Mouse (Mus musculus): ENCODE measurements around the gene Calml3. TPM values are rescaled to one million over a fixed set of nuclear protein-coding genes. Genes with fewer than 3 reads are reported as not detected.

Gene Calml3
- polyA plus RNA-seq, 1 experiment from 2014 or later = not detected

- H3K36me3 ChIP-seq (ENCODE audit: control insufficient read depth, insufficient read depth, low read length) = no peaks in the 10 kb centered on the region
- DNase-seq (ENCODE audit: low spot score) = no peak
- H3K27ac ChIP-seq (ENCODE audit: low read depth, low read length) = no peak overlapping the region
- H3K4me2 ChIP-seq (replicated peaks; ENCODE audit: low read depth, low read length) = no peak overlapping the region
- no peak overlapping the region for H3K9ac ChIP-seq (ENCODE audit: low read depth, low read length)
- WGBS = 90% methylated on average over 5 of the region's 5 CpGs
- no peak overlapping the region for H3K4me3 ChIP-seq (ENCODE audit: low read depth, low read length)
- H3K27me3 ChIP-seq (ENCODE audit: control insufficient read depth, insufficient read depth, low read length) = no peaks in the 10 kb centered on the region
- H3K4me1 ChIP-seq (replicated peaks; ENCODE audit: control insufficient read depth, insufficient read depth, low read length) = no peaks in the 10 kb centered on the region
- ATAC-seq (ENCODE audit: low FRiP score) = no peak
- H3K9me3 ChIP-seq (ENCODE audit: control insufficient read depth, low read length) = no peaks in the 10 kb centered on the region
Observed at GRCm38 (mm10) chr13:3777216-3777912, 26.8 kb downstream of the Calml3 start.

DNA sequence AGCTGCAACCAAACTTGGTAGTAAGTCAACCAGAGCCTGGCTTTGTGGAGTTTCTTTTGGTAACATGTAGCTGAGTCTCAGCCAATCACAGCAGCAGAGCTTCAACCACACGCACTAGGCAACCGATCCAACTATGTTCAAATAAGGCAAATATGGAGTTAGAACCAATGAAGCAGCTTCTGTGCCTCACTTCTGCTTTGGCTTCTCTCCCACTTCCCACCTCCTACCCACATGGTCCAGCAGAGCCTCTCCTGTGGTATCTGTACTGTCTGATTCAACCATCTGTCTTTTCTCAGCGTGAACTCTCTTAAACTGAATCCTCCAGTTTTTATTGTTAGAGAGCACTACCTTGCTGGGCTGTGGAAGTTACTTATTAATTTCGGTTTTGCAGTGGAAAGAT, 27.7 kb downstream of the Calml3 start:
- no peaks in the 10 kb centered on the region for H3K9me3 ChIP-seq (ENCODE audit: control insufficient read depth, low read length)
- no peak for ATAC-seq (ENCODE audit: low FRiP score)
- H3K27ac ChIP-seq (ENCODE audit: low read depth, low read length) = no peak overlapping the region
- no peak overlapping the region for H3K4me3 ChIP-seq (ENCODE audit: low read depth, low read length)
- H3K4me1 ChIP-seq (replicated peaks; ENCODE audit: control insufficient read depth, insufficient read depth, low read length) = no peaks in the 10 kb centered on the region
- DNase-seq (ENCODE audit: low spot score) = no peak
- WGBS = 97% methylated on average over 4 of the region's 4 CpGs
- no peaks in the 10 kb centered on the region for H3K27me3 ChIP-seq (ENCODE audit: control insufficient read depth, insufficient read depth, low read length)
- H3K36me3 ChIP-seq (ENCODE audit: control insufficient read depth, insufficient read depth, low read length) = no peaks in the 10 kb centered on the region
- no peak overlapping the region for H3K4me2 ChIP-seq (replicated peaks; ENCODE audit: low read depth, low read length)
- H3K9ac ChIP-seq (ENCODE audit: low read depth, low read length) = no peak overlapping the region

DNA sequence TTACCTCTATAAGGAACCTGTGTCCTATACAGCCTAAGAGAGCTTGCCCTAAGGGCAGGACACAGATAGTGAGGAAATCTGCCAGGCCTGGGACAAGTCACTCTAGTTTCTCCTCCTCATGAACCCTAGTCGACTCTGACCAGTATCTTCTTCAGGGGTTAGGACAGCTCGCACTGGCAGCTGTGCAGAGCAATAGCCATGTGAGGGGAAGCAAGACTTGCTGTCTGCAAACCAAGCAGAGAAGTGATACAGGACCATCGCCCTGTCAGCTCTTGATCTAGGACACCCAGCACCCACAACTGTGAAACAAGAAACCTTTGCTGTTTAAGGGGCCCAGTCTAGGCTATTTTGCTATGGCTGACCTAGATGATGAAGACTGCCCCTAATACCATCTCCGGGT, 29.1 kb downstream of the Calml3 start:
- H3K4me3 ChIP-seq (ENCODE audit: low read depth, low read length) = no peak overlapping the region
- no peaks in the 10 kb centered on the region for H3K9me3 ChIP-seq (ENCODE audit: control insufficient read depth, low read length)
- H3K4me2 ChIP-seq (replicated peaks; ENCODE audit: low read depth, low read length) = no peak overlapping the region
- DNase-seq (ENCODE audit: low spot score) (no peak), ATAC-seq (ENCODE audit: low FRiP score) (no peak)
- no peak overlapping the region for H3K9ac ChIP-seq (ENCODE audit: low read depth, low read length)
- no peaks in the 10 kb centered on the region for H3K4me1 ChIP-seq (replicated peaks; ENCODE audit: control insufficient read depth, insufficient read depth, low read length)
- no peaks in the 10 kb centered on the region for H3K36me3 ChIP-seq (ENCODE audit: control insufficient read depth, insufficient read depth, low read length)
- 87% methylated on average over 4 of the region's 4 CpGs for WGBS
- no peak overlapping the region for H3K27ac ChIP-seq (ENCODE audit: low read depth, low read length)
- H3K27me3 ChIP-seq (ENCODE audit: control insufficient read depth, insufficient read depth, low read length) = no peaks in the 10 kb centered on the region

DNA sequence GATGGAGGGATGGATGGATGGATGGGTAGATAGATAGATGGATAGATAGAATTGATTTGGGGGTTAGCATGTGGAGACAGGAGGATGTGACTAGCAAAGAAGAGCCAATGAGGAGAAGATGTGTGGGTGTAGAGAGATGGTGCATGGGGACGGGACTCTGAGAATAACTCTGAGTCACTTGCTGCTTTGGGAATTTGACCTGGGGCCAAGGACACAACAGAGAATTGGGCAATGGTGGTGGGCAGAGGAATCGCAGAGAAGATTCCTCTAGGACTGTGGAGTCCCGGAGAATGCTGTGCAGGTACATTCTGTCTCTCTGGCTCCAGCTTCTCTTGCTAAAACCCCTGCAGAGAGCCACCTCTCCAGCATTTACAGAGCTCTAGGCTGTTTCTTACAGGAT, 29.8 kb downstream of the Calml3 start:
- DNase-seq (ENCODE audit: low spot score) (no peak), ATAC-seq (ENCODE audit: low FRiP score) (no peak)
- Histone ChIP-seq H3K36me3 (ENCODE audit: control insufficient read depth, insufficient read depth, low read length) (no peaks in the 10 kb centered on the region), H3K4me1 (replicated peaks; ENCODE audit: control insufficient read depth, insufficient read depth, low read length) (no peaks in the 10 kb centered on the region), H3K9me3 (ENCODE audit: control insufficient read depth, low read length) (no peaks in the 10 kb centered on the region), H3K27ac (ENCODE audit: low read depth, low read length) (no peak overlapping the region), H3K9ac (ENCODE audit: low read depth, low read length) (no peak overlapping the region), H3K4me2 (replicated peaks; ENCODE audit: low read depth, low read length) (no peak overlapping the region), H3K4me3 (ENCODE audit: low read depth, low read length) (no peak overlapping the region), H3K27me3 (ENCODE audit: control insufficient read depth, insufficient read depth, low read length) (no peaks in the 10 kb centered on the region)
- 90% methylated on average over 3 of the region's 3 CpGs for WGBS

DNA sequence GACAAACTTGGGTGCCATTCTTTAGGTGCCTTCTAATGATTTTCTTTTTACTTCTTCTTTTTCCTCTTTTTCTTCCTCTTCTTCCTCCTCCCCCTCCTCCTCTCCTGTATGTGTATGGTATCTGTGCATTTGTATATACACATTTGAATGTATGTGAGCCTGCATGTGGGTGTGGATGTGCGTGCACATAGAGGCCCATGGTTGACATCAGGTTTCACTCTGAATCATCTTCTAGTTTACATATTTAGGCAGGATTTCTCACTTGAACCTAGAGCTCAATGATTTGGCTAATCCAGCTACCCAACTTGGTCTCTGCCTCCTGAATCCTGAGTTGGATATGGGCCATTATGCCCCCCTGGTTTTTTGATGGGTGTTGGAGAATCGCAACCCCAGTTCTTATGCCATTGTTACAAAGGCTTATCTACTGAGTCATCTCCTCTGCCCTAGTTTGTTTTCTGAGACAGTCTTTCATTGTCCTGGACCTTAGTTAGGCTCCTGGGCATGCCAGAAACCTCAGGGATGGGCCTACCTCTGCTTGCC, 30.9 kb downstream of the Calml3 start:
- WGBS = 94% methylated on average over 2 of the region's 2 CpGs

GRCm38 (mm10) chr13:3771221-3771620, 32.9 kb downstream of the Calml3 start:
- H3K36me3 ChIP-seq (ENCODE audit: control insufficient read depth, insufficient read depth, low read length) = no peaks in the 10 kb centered on the region
- H3K4me1 ChIP-seq (replicated peaks; ENCODE audit: control insufficient read depth, insufficient read depth, low read length) = no peaks in the 10 kb centered on the region
- WGBS = 97% methylated on average over 5 of the region's 5 CpGs
- H3K9ac ChIP-seq (ENCODE audit: low read depth, low read length) = no peak overlapping the region
- no peak overlapping the region for H3K4me3 ChIP-seq (ENCODE audit: low read depth, low read length)
- no peaks in the 10 kb centered on the region for H3K9me3 ChIP-seq (ENCODE audit: control insufficient read depth, low read length)
- DNase-seq (ENCODE audit: low spot score) (no peak), ATAC-seq (ENCODE audit: low FRiP score) (no peak)
- H3K4me2 ChIP-seq (replicated peaks; ENCODE audit: low read depth, low read length) = no peak overlapping the region
- H3K27ac ChIP-seq (ENCODE audit: low read depth, low read length) = no peak overlapping the region
- no peaks in the 10 kb centered on the region for H3K27me3 ChIP-seq (ENCODE audit: control insufficient read depth, insufficient read depth, low read length)

More for the DNA sequence above, 30.9 kb downstream of the Calml3 start:
- Histone ChIP-seq H3K9ac (ENCODE audit: low read depth, low read length) (no peak overlapping the region), H3K4me1 (replicated peaks; ENCODE audit: control insufficient read depth, insufficient read depth, low read length) (no peaks in the 10 kb centered on the region), H3K9me3 (ENCODE audit: control insufficient read depth, low read length) (no peaks in the 10 kb centered on the region), H3K27me3 (ENCODE audit: control insufficient read depth, insufficient read depth, low read length) (no peaks in the 10 kb centered on the region), H3K36me3 (ENCODE audit: control insufficient read depth, insufficient read depth, low read length) (no peaks in the 10 kb centered on the region), H3K4me3 (ENCODE audit: low read depth, low read length) (no peak overlapping the region), H3K4me2 (replicated peaks; ENCODE audit: low read depth, low read length) (no peak overlapping the region), H3K27ac (ENCODE audit: low read depth, low read length) (no peak overlapping the region)
- DNase-seq (ENCODE audit: low spot score) = no peak
- ATAC-seq (ENCODE audit: low FRiP score) = no peak

- no peak overlapping the region for H3K27ac ChIP-seq (ENCODE audit: low read depth, low read length)
- no peak for ATAC-seq (ENCODE audit: low FRiP score)
- DNase-seq (ENCODE audit: low spot score) = no peak
- 81% methylated on average over 11 of the region's 11 CpGs for WGBS
- no peak overlapping the region for H3K9ac ChIP-seq (ENCODE audit: low read depth, low read length)
- H3K4me2 ChIP-seq (replicated peaks; ENCODE audit: low read depth, low read length) = no peak overlapping the region
- no peaks in the 10 kb centered on the region for H3K27me3 ChIP-seq (ENCODE audit: control insufficient read depth, insufficient read depth, low read length)
- no peaks in the 10 kb centered on the region for H3K36me3 ChIP-seq (ENCODE audit: control insufficient read depth, insufficient read depth, low read length)
- no peaks in the 10 kb centered on the region for H3K4me1 ChIP-seq (replicated peaks; ENCODE audit: control insufficient read depth, insufficient read depth, low read length)
- no peak overlapping the region for H3K4me3 ChIP-seq (ENCODE audit: low read depth, low read length)
- H3K9me3 ChIP-seq (ENCODE audit: control insufficient read depth, low read length) = no peaks in the 10 kb centered on the region
Observed at GRCm38 (mm10) chr13:3770170-3771024, 33.7 kb downstream of the Calml3 start.

DNA sequence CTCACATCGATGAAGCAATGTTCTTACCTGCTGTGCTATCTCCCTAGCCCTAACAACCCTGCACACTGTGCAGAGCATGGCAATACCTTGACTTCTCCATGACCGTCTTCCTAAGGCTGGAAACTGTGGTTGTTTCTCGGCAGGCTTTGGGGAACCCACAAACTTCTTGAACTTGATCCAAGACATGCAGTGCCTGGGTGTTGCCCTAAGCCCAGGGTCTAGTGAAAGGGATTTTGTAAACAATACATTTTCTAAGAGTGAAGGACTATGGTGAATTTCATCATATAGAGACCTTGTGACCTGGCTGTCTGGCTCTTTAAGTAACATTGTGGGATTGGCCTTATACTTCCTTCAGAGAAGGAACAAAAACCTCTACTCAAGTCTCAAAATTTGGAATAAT, 34.6 kb downstream of the Calml3 start:
- ATAC-seq (ENCODE audit: low FRiP score) (no peak), DNase-seq (ENCODE audit: low spot score) (no peak)
- H3K4me3 ChIP-seq (ENCODE audit: low read depth, low read length) = no peak overlapping the region
- H3K27ac ChIP-seq (ENCODE audit: low read depth, low read length) = no peak overlapping the region
- no peak overlapping the region for H3K9ac ChIP-seq (ENCODE audit: low read depth, low read length)
- no peaks in the 10 kb centered on the region for H3K27me3 ChIP-seq (ENCODE audit: control insufficient read depth, insufficient read depth, low read length)
- H3K36me3 ChIP-seq (ENCODE audit: control insufficient read depth, insufficient read depth, low read length) = no peaks in the 10 kb centered on the region
- no peaks in the 10 kb centered on the region for H3K9me3 ChIP-seq (ENCODE audit: control insufficient read depth, low read length)
- H3K4me1 ChIP-seq (replicated peaks; ENCODE audit: control insufficient read depth, insufficient read depth, low read length) = no peaks in the 10 kb centered on the region
- H3K4me2 ChIP-seq (replicated peaks; ENCODE audit: low read depth, low read length) = no peak overlapping the region
- WGBS = 99% methylated on average over 3 of the region's 3 CpGs
